In genomic region chr12:3788421-3789051, GRCm38 (mm10) we compare ENCODE assay signal across 13 mouse cellular contexts. TPM values are rescaled to one million over a fixed set of nuclear protein-coding genes. Genes with fewer than 3 reads are reported as not detected.
DNase-seq lines count a peak whose midpoint lies in the region; ATAC-seq lines count a peak whose summit lies in the region.
"Had no signal": no experiment of that assay in that cellular context is flagged by ENCODE, and none has a peak within 500 bp of the region (broad histone marks: within the 10 kb centered on the region; RNA-seq: fewer than 3 reads in every experiment).

No protein-coding gene starts in this region.

- no peaks in the 10 kb centered on the region for H3K9me3 ChIP-seq in hindbrain, embryonic 12.5 days (replicated peaks)
- H3K9me3 ChIP-seq in hindbrain, embryonic 14.5 days (ENCODE audit: control insufficient read depth, low read length): no peaks in the 10 kb centered on the region
- H3K9me3 ChIP-seq in neural tube, embryonic 15.5 days (replicated peaks): no peaks in the 10 kb centered on the region
- H3K9me3 ChIP-seq in embryonic facial prominence, embryonic 13.5 days: no peaks in the 10 kb centered on the region
- H3K9me3 ChIP-seq: liver, embryonic 13.5 days had no signal

- no peak overlapping the region for H3K9ac ChIP-seq in hindbrain, embryonic 12.5 days
- no peak overlapping the region for H3K9ac ChIP-seq in hindbrain, embryonic 14.5 days
- H3K9ac ChIP-seq in neural tube, embryonic 15.5 days (replicated peaks): no peak overlapping the region
- no peak overlapping the region for H3K9ac ChIP-seq in embryonic facial prominence, embryonic 13.5 days
- H3K9ac ChIP-seq: liver, embryonic 13.5 days had no signal

- WGBS in hindbrain, embryonic 12.5 days: 65% methylated on average over 5 of the region's 5 CpGs
- WGBS in hindbrain, embryonic 14.5 days: 70% methylated on average over 5 of the region's 5 CpGs
- WGBS in neural tube, embryonic 15.5 days: 68% methylated on average over 5 of the region's 5 CpGs
- WGBS in embryonic facial prominence, embryonic 13.5 days: 25% methylated on average over 5 of the region's 5 CpGs

- no peaks in the 10 kb centered on the region for H3K36me3 ChIP-seq in hindbrain, embryonic 12.5 days
- no peaks in the 10 kb centered on the region for H3K36me3 ChIP-seq in hindbrain, embryonic 14.5 days (replicated peaks; ENCODE audit: control insufficient read depth, insufficient read depth)
- no peaks in the 10 kb centered on the region for H3K36me3 ChIP-seq in neural tube, embryonic 15.5 days
- H3K36me3 ChIP-seq in embryonic facial prominence, embryonic 13.5 days: no peaks in the 10 kb centered on the region
- H3K36me3 ChIP-seq: liver, embryonic 13.5 days had no signal

- no peak overlapping the region for H3K4me2 ChIP-seq in hindbrain, embryonic 12.5 days (replicated peaks)
- no peak overlapping the region for H3K4me2 ChIP-seq in hindbrain, embryonic 14.5 days (replicated peaks)
- no peak overlapping the region for H3K4me2 ChIP-seq in neural tube, embryonic 15.5 days
- H3K4me2 ChIP-seq in embryonic facial prominence, embryonic 13.5 days: peak overlapping the region; percentile 7; the same call in 1 of the 2 replicates
- H3K4me2 ChIP-seq: liver, embryonic 13.5 days had no signal

- H3K27me3 ChIP-seq in hindbrain, embryonic 12.5 days: no peaks in the 10 kb centered on the region
- no peaks in the 10 kb centered on the region for H3K27me3 ChIP-seq in hindbrain, embryonic 14.5 days (ENCODE audit: control insufficient read depth, insufficient read depth, low read length)
- no peaks in the 10 kb centered on the region for H3K27me3 ChIP-seq in neural tube, embryonic 15.5 days (replicated peaks)
- H3K27me3 ChIP-seq in embryonic facial prominence, embryonic 13.5 days: no peaks in the 10 kb centered on the region
- H3K27me3 ChIP-seq: Patski had no signal

- peaks cover 20% of the 10 kb centered on the region for H3K4me1 ChIP-seq in hindbrain, embryonic 12.5 days
- peaks cover 22% of the 10 kb centered on the region for H3K4me1 ChIP-seq in hindbrain, embryonic 14.5 days (replicated peaks; ENCODE audit: control insufficient read depth, insufficient read depth, low read length)
- H3K4me1 ChIP-seq in neural tube, embryonic 15.5 days: peaks cover 39% of the 10 kb centered on the region
- H3K4me1 ChIP-seq in embryonic facial prominence, embryonic 13.5 days: peaks cover 31% of the 10 kb centered on the region

- DNase-seq in hindbrain, embryonic 14.5 days (ENCODE audit: low spot score): no peak
- DNase-seq in neural tube, embryonic 10.5 days (ENCODE audit: extremely low spot score, low spot score): no peak
- DNase-seq in frontal cortex, postnatal 36 days (ENCODE audit: low spot score in 2 of 2): no peak
- no peak for DNase-seq in right cerebral cortex, postnatal 4 days
- DNase-seq: cerebellum, adult 9-10 months; liver, embryonic 13.5 days; right cerebral cortex, adult 18-20 months; thymus, postnatal 25 days had no signal

- 0 out of 2 replicates have a peak overlapping the region, but pooled peaks have one; percentile 25 for H3K27ac ChIP-seq in hindbrain, embryonic 12.5 days
- H3K27ac ChIP-seq in hindbrain, embryonic 14.5 days: no peak overlapping the region
- H3K27ac ChIP-seq in neural tube, embryonic 15.5 days (replicated peaks): peak overlapping the region; percentile 39; the same call in 1 of the 2 replicates
- peak overlapping the region; percentile 83 for H3K27ac ChIP-seq in embryonic facial prominence, embryonic 13.5 days
- H3K27ac ChIP-seq: liver, embryonic 13.5 days had no signal

- no peak overlapping the region for H3K4me3 ChIP-seq in hindbrain, embryonic 12.5 days
- H3K4me3 ChIP-seq in hindbrain, embryonic 14.5 days (replicated peaks; ENCODE audit: low read length): no peak overlapping the region
- H3K4me3 ChIP-seq in neural tube, embryonic 15.5 days (replicated peaks): no peak overlapping the region
- H3K4me3 ChIP-seq in embryonic facial prominence, embryonic 13.5 days: no peak overlapping the region
- H3K4me3 ChIP-seq: liver, embryonic 13.5 days had no signal

- no peak for ATAC-seq in hindbrain, embryonic 12.5 days (ENCODE audit: low FRiP score)
- no peak for ATAC-seq in hindbrain, embryonic 14.5 days (ENCODE audit: low FRiP score)
- no peak for ATAC-seq in neural tube, embryonic 15.5 days (ENCODE audit: low FRiP score)
- ATAC-seq in embryonic facial prominence, embryonic 13.5 days (ENCODE audit: insufficient number of reproducible peaks, insufficient read depth, low FRiP score, low TSS enrichment, low read depth): no peak
- ATAC-seq: inflammation-experienced regulatory T-cells, adult 6 months; Patski had no signal

RNA-seq across cellular contexts. Expression of gene Dnmt3a, which starts 17.3 kb away (rescaled TPM):
- 166 and 180 TPM in 2 replicates for polyA plus RNA-seq in hindbrain, embryonic 12.5 days (2016; fragmentation: Nextera tagmentation; extraction: Ambion mirVana)
- polyA plus RNA-seq in hindbrain, embryonic 14.5 days (2014; fragmentation: Nextera tagmentation; extraction: Ambion mirVana): 61.9 and 62.1 TPM in 2 replicates
- 116 and 134 TPM in 2 replicates for polyA plus RNA-seq in neural tube, embryonic 15.5 days (2015; fragmentation: Nextera tagmentation; extraction: Ambion mirVana)
- polyA plus RNA-seq in embryonic facial prominence, embryonic 13.5 days (2015; fragmentation: Nextera tagmentation; extraction: Ambion mirVana): 168 and 180 TPM in 2 replicates
